Mouse (Mus musculus): ENCODE measurements around the gene Pctp. TPM values are rescaled to one million over a fixed set of nuclear protein-coding genes. Genes with fewer than 3 reads are reported as not detected.

The Pctp gene
- polyA plus RNA-seq, 1 experiment from 2014 or later = 20.3 TPM

DNA sequence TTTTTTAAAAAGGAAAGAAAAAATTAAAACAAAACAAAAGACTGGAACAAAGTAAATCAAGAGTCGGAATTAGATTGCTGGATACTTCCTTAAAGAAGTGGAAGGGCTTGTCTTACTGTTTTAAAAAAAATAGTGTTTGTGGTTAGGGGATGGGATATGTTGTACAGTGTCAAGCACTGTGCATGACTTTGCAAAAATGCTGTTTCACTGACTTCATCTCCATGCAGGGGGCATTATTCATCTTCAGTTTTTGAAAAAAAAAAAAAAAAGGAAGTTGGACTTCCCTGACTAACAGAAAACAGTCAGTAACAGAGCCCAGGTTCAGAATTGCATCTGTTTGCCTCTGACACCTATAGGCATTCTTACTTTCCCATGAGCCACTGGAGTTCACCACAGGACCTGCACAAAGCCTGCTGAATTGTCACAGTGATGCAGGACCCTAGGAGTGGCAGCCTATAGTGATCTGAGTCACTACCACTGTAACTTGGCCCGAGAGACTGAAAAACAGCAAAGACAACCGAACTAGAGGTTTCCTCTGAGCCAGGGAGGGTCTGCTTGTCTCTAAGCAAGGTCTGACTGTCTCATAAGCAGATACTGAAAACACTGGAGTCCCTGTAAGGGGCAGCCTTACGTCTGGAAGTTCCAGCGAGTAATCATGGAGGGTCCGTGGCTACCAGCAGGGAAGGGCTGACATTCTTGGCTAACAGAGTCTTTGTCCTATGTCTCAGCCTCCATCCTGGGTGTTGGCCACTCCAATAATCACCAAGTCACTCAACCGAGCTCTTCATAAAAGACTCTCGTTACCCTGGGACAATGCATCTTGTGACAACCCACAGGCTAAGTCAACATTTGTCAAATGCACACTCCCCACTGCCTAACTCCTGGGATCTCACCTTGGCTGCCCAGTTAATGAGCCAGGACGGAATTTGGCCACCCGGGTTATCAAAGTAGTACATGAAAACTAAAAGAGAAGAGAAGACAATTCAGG, 17.2 kb downstream of the Pctp start:
- Histone ChIP-seq H3K4me2 (replicated peaks) (no peak overlapping the region), H3K9ac (no peak overlapping the region), H3K27ac (no peak overlapping the region), H3K9me3 (no peaks in the 10 kb centered on the region), H3K27me3 (replicated peaks) (no peaks in the 10 kb centered on the region), H3K36me3 (no peaks in the 10 kb centered on the region), H3K4me3 (replicated peaks) (no peak overlapping the region), H3K4me1 (replicated peaks) (no peaks in the 10 kb centered on the region)
- 71% methylated on average over 10 of the region's 10 CpGs for WGBS
- no peak for ATAC-seq

DNA sequence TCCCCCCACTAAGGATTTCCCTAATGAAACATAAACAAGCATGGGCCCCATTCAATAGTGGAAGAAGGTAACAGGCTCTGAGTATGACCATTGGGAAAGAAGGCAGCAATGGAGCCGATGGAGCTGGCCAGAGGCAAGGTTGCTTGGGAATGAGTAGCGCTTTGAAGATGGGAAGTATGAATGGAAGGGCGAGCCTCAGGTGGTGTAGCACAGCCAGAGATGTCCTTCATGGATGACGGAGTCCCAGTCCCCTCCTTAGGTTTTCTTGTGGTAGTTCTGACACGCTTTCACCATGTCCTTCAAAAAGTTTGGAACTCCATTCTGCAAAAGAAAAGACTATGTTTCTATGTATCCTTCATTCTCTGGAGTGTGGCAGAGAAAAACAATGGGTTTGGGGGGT, 18.3 kb downstream of the Pctp start:
- Histone ChIP-seq H3K9me3 (no peaks in the 10 kb centered on the region), H3K36me3 (no peaks in the 10 kb centered on the region), H3K4me3 (replicated peaks) (no peak overlapping the region), H3K9ac (no peak overlapping the region), H3K4me1 (replicated peaks) (no peaks in the 10 kb centered on the region), H3K4me2 (replicated peaks) (no peak overlapping the region), H3K27me3 (replicated peaks) (no peaks in the 10 kb centered on the region), H3K27ac (no peak overlapping the region)
- ATAC-seq = no peak
- 97% methylated on average over 5 of the region's 5 CpGs for WGBS

DNA sequence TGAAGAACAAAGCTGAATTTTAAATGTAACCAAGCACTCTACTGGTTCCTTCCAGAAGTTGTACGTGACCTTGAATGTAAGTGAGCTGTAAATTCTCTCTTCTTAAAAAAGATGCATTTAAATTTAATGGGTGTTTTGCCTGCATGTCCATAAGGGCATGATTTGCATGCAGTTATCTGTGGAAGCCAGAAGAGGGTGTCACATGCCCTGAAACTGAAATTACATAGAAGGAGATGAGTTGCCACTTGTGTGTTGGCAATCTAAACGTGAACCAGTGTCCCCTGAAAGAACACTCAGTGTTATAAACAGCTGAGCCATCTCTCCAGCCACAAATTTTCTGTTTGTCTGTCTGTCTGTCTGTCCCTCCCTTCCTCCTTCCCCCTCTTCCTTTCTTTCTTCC, 19.8 kb downstream of the Pctp start:
- Histone ChIP-seq H3K4me2 (replicated peaks) (no peak overlapping the region), H3K27me3 (replicated peaks) (no peaks in the 10 kb centered on the region), H3K36me3 (no peaks in the 10 kb centered on the region), H3K27ac (no peak overlapping the region), H3K9me3 (no peaks in the 10 kb centered on the region), H3K4me1 (replicated peaks) (0 out of 2 replicates have a peak, but pooled peaks cover 7% of the 10 kb centered on the region), H3K4me3 (replicated peaks) (no peak overlapping the region), H3K9ac (no peak overlapping the region)
- ATAC-seq = no peak
- 66% methylated on average over 2 of the region's 2 CpGs for WGBS

- Histone ChIP-seq H3K4me3 (replicated peaks) (no peak overlapping the region), H3K4me2 (replicated peaks) (no peak overlapping the region), H3K9me3 (no peaks in the 10 kb centered on the region), H3K27me3 (replicated peaks) (no peaks in the 10 kb centered on the region), H3K9ac (no peak overlapping the region), H3K27ac (no peak overlapping the region), H3K36me3 (no peaks in the 10 kb centered on the region), H3K4me1 (replicated peaks) (0 out of 2 replicates have a peak, but pooled peaks cover 9% of the 10 kb centered on the region)
- 93% methylated on average over 2 of the region's 2 CpGs for WGBS
- no peak for ATAC-seq
Observed at GRCm38 (mm10) chr11:89980106-89980505, 22.6 kb downstream of the Pctp start.

- H3K9me3 ChIP-seq = no peaks in the 10 kb centered on the region
- no peaks in the 10 kb centered on the region for H3K36me3 ChIP-seq
- peak overlapping the region; percentile 49 for H3K27ac ChIP-seq
- H3K4me1 ChIP-seq (replicated peaks) = 0 out of 2 replicates have a peak, but pooled peaks cover 9% of the 10 kb centered on the region
- H3K9ac ChIP-seq = no peak overlapping the region
- no peak overlapping the region for H3K4me3 ChIP-seq (replicated peaks)
- 48% methylated on average over 11 of the region's 11 CpGs for WGBS
- ATAC-seq = no peak
- no peaks in the 10 kb centered on the region for H3K27me3 ChIP-seq (replicated peaks)
- no peak overlapping the region for H3K4me2 ChIP-seq (replicated peaks)
Observed at GRCm38 (mm10) chr11:89978914-89979818, 23.5 kb downstream of the Pctp start.

DNA sequence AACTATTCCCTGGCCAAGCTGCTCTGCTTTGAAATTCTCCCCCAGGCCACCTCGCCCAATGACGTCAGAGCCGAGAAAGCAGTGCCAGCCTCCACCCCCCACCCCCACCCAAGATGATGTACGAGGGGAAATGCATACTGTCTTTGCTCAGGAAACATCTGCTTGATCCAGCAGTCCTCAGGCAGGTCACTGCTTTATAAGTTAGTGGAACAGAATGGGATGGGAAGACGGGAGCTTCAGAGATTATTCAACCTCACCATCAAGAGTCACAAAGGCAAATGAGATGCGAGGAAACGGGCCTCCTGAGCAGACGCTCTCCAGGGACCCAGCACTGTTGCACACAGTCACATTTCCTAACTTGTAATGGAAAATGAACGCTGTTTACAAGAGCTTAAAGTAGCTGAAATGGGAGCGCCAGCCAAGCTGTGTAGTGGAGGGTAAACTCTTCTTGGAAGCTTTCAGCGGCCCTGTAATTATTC, 24.3 kb downstream of the Pctp start:
- Histone ChIP-seq H3K27ac (peak overlapping the region; percentile 49), H3K4me3 (replicated peaks) (no peak overlapping the region), H3K9me3 (no peaks in the 10 kb centered on the region), H3K4me1 (replicated peaks) (0 out of 2 replicates have a peak, but pooled peaks cover 9% of the 10 kb centered on the region), H3K27me3 (replicated peaks) (no peaks in the 10 kb centered on the region), H3K9ac (no peak overlapping the region), H3K36me3 (no peaks in the 10 kb centered on the region), H3K4me2 (replicated peaks) (0 out of 2 replicates have a peak overlapping the region, but pooled peaks have one; percentile 9)
- WGBS = 21% methylated on average over 11 of the region's 11 CpGs
- ATAC-seq = peak; percentile 49; the same call in 1 of the 2 replicates

GRCm38 (mm10) chr11:89977746-89978352, 24.8 kb downstream of the Pctp start:
- Histone ChIP-seq H3K9me3 (no peaks in the 10 kb centered on the region), H3K9ac (no peak overlapping the region), H3K27me3 (replicated peaks) (no peaks in the 10 kb centered on the region), H3K4me3 (replicated peaks) (no peak overlapping the region), H3K36me3 (no peaks in the 10 kb centered on the region), H3K27ac (peak overlapping the region; percentile 67), H3K4me1 (replicated peaks) (0 out of 2 replicates have a peak, but pooled peaks cover 9% of the 10 kb centered on the region), H3K4me2 (replicated peaks) (no peak overlapping the region)
- peak; percentile 45; the same call in 1 of the 2 replicates for ATAC-seq
- WGBS = 51% methylated on average over 7 of the region's 7 CpGs

DNA sequence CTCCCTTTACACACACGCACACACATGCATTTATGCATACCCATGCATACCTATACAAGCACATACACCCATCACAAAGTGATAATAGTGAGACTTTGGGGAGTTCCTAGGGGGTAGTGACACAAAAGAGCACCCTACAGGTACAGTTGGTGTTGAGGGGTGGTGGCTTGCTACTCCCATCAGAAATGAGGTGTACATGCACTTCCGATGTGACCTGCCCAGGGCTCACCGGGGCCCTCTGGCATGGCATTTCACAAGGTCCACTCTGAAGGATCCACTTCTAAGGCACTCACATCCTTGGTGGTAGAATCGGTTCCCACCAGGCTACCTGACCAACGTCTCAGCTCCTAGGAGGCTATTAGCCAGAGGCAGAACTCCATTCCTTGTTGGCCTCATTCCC, 26.3 kb downstream of the Pctp start:
- Histone ChIP-seq H3K36me3 (no peaks in the 10 kb centered on the region), H3K27ac (no peak overlapping the region), H3K9ac (no peak overlapping the region), H3K27me3 (replicated peaks) (no peaks in the 10 kb centered on the region), H3K4me1 (replicated peaks) (0 out of 2 replicates have a peak, but pooled peaks cover 9% of the 10 kb centered on the region), H3K4me3 (replicated peaks) (no peak overlapping the region), H3K4me2 (replicated peaks) (no peak overlapping the region), H3K9me3 (no peaks in the 10 kb centered on the region)
- 95% methylated on average over 5 of the region's 5 CpGs for WGBS
- no peak for ATAC-seq

GRCm38 (mm10) chr11:89971296-89971695, 31.4 kb downstream of the Pctp start:
- 52% methylated on average over 3 of the region's 3 CpGs for WGBS
- Histone ChIP-seq H3K9me3 (no peaks in the 10 kb centered on the region), H3K4me2 (replicated peaks) (no peak overlapping the region)

DNA sequence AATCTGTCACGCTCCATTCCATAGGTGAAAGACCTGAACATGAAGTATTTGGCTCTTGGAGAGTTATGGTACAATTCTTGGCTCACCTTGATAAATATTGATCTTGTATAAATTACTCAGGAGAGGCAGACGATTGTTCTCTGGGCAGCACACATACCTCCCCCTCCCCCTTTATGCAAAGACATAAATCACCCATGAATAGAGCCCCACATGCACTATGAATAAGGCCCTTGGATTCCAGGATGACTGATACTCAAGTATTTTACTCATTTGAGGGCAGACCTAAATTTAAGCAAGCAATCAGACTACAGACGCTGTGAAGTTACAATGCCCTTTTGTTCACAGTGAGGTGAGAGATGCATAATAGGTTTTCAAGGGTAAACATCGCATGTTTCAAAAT, 32.0 kb downstream of the Pctp start:
- Histone ChIP-seq H3K4me3 (replicated peaks) (no peak overlapping the region), H3K4me1 (replicated peaks) (no peaks in the 10 kb centered on the region), H3K36me3 (no peaks in the 10 kb centered on the region), H3K27ac (no peak overlapping the region), H3K27me3 (replicated peaks) (no peaks in the 10 kb centered on the region), H3K4me2 (replicated peaks) (no peak overlapping the region), H3K9ac (no peak overlapping the region), H3K9me3 (no peaks in the 10 kb centered on the region)
- no peak for ATAC-seq
- WGBS = 37% methylated on average over 4 of the region's 4 CpGs

More at GRCm38 (mm10) chr11:89971296-89971695, 31.4 kb downstream of the Pctp start:
- no peak for ATAC-seq
- no peak overlapping the region for H3K27ac ChIP-seq
- H3K9ac ChIP-seq = no peak overlapping the region
- H3K27me3 ChIP-seq (replicated peaks) = no peaks in the 10 kb centered on the region
- no peak overlapping the region for H3K4me3 ChIP-seq (replicated peaks)
- H3K4me1 ChIP-seq (replicated peaks) = no peaks in the 10 kb centered on the region
- H3K36me3 ChIP-seq = no peaks in the 10 kb centered on the region

DNA sequence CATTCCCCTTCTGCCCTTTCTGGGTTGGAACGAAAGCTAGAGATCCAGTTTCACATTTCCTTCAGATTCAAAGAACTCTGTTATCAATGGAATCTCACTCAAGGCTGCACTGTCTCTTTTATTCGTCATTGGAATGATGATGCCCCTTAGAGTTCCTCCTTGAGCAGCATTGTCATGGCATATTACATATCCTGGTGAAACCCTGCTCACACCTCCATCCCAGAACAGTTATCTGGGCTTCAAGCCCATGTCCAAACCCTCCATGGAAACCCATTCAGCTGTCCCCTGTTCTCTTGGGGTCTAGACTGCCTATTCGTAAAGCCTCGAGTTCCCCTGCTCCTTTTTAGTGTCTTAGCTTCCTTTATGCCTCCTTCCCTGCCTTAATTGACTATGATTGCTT, 33.6 kb downstream of the Pctp start:
- H3K27ac ChIP-seq = no peak overlapping the region
- H3K4me3 ChIP-seq (replicated peaks) = no peak overlapping the region
- no peaks in the 10 kb centered on the region for H3K36me3 ChIP-seq
- 73% methylated on average over 4 of the region's 4 CpGs for WGBS
- H3K9me3 ChIP-seq = no peaks in the 10 kb centered on the region
- H3K9ac ChIP-seq = no peak overlapping the region
- no peak overlapping the region for H3K4me2 ChIP-seq (replicated peaks)
- no peak for ATAC-seq
- H3K27me3 ChIP-seq (replicated peaks) = no peaks in the 10 kb centered on the region
- H3K4me1 ChIP-seq (replicated peaks) = no peaks in the 10 kb centered on the region
